Mouse (Mus musculus) 3T3-L1 (cell line): Measurements from ENCODE around the gene Ap1b1.

Source experiments
- DNase-seq: peaks from one replicate; pipeline ENCODE4 v3.0.0-alpha.2; 2015; ENCODE audit warnings: low read depth, low spot score

Gene Ap1b1

DNA sequence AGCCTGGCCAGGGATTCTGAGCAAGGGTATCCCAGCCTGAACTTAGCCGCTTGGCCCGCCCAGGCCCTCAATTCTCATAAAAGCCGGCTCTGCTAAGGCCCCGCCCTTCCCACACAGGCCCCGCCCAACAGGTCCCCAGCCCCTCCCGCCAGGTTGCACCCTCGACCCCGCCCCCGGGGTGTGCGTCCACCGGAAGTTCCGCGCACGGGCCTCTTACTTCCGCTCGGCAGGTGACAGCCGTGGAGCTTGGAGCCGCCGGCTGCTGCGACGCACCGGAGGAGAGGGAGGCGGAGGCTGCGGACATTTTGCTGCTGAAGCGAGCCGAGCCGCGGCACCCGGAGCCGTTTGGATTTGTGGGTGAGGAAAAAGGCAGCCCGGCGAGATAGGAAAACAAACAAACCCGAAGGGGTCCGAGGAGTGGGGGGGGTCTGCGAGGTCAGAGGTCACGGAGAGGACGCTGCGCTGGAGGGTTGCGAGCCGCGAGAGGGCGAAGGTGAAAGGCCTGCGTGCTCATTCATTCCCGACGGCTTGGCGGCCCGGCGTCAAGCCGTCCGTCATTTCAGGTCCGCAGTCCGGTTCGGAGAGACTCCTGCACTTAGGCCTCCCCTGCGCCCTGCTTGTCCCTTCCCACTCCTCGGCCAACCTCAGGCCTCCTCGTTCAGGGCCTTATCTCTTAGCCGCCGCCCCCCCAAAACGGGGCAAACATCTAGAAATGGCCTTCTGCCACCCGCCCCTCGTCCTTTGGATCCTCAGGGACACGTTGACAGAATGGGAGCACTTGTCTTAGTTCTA is at the start of gene Ap1b1:
Gene Ap1b1 (plus strand): TSS at position 130 of the 792 bp plus-strand sequence.
- DNase-seq, result peak; percentile 87

DNA sequence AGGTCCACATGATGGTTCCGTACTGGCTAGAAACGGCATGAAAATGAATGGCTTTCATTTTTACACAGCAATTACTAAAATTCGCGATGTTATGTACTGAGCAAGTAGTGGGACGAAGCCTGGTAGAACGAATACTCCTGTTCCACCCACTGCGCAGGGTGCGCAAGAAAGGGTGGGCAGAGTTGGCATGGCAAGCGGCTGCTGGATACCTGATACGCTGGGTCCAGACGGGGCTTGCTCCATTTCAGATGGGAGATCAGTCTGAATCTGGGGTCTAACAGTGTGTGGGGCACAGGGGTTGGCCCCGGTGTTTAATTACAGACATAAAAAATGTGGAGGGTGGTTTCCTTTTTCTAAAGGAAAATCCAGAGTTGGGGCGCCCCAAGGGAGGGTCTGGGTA is 40.1 kb upstream of the Ap1b1 start:
- DNase-seq, result no peak

GRCm38 (mm10) chr11:4946947-4947812 is 39.4 kb upstream of the Ap1b1 start:
- no peak for DNase-seq

GRCm38 (mm10) chr11:4947813-4948174 is 38.8 kb upstream of the Ap1b1 start, which contains the start of gene Nefh:
Gene Nefh (minus strand): TSS chr11:4948064.
- DNase-seq, result no peak

DNA sequence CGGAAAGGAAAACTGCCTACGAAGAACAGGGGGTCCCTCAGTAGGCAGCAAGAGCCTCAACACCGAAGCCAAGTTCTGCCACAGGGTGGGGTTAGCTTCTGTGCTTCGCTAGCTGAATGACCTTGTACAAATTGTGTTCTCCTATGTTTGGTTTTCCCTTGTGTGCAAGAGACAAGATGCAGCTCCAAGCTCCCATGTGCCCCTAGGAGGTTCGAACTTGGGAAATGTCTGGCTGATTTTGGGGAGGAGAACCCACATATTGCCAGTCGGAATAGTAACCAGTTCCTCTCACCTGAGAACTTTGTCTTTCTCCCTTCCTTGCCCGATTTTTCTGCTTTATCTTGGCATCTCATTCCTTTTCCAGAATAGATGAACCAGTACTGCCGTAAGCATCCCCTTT is 37.8 kb upstream of the Ap1b1 start:
- DNase-seq, result no peak

DNA sequence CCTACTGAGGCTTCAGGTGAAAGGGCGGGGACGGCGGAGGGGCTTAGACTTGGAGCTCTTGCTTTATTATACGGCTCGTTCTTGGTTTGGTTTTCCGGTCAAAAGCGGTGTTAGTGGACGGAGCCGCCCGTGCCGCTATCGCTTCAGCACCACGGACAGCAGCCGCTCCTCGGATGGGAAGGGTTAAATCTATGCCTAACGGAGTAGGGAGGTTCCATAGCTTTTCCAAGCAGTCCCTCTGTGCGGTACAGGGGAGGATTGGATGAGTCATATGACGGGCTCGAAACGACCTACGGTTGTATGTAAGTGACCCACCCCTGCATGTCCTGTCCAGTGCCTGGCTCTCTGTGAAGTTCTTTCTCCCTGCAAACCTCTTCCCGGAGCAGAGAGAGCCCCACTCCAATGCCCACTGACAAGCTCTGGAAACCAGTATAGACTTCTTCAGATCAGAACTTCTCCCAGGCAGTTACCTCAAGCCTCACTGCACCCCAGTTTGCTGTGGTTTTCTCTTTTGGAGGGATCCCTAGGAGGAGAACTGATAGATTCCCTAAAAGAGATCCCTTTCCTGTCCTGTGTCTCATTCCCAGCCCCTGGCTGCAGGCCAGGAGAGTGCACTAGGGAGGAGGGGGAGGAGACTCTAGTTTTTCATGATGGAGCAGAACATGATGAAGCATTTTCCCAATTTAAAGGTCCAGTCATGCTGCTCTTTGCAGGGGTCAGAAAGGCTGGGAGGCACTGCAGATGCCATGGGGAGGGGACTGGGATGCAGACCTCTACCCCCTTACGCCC is 37.2 kb upstream of the Ap1b1 start:
- DNase-seq, result peak; percentile 25

GRCm38 (mm10) chr11:4953401-4953800 is 33.2 kb upstream of the Ap1b1 start:
- no peak for DNase-seq

GRCm38 (mm10) chr11:4953918-4954317 is 32.7 kb upstream of the Ap1b1 start:
- DNase-seq, result no peak

GRCm38 (mm10) chr11:4963099-4963808 is 23.4 kb upstream of the Ap1b1 start:
- no peak for DNase-seq

GRCm38 (mm10) chr11:4966325-4966724 is 20.3 kb upstream of the Ap1b1 start:
- DNase-seq, result no peak

DNA sequence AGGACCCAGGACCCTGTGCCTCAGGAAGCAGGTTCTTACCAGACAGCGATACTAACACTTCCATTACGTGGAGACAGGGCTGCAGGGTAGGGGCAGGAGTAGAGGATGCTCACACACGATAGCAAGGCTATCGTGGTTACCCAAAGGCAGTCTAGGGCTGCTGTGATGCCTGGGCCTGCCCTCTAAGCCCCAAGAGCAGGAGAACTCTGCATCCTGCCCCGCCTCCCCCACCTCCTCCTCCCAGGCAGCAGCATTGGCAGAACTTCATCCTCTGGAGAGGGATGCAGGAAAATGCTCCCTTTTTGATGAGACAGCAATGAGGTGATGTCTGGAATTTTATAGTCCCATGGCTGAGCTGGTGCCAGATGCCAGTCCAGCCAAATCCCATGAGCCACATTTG is 19.7 kb upstream of the Ap1b1 start:
- no peak for DNase-seq

GRCm38 (mm10) chr11:4967549-4967948 is 19.1 kb upstream of the Ap1b1 start:
- no peak for DNase-seq

DNA sequence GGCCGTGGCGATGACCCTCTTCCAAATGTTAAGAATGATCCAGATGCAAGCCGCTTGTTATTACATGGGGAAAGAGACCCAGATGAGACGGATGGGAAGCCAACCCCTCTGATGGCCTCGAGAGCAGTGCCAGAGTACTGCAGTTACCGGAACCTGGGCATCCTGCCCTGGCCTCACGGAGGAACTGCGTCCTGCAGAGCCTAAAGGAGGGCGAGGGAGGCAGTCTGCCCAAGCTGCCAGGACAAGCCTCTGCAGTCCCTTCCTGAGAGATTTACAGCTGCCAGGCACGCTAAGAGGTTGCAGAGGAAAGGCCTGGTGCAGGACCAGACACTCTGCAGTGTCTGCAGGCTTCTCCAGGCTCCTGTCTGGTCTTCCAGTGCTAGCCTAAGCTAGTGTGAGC is 18.2 kb upstream of the Ap1b1 start:
- no peak for DNase-seq

GRCm38 (mm10) chr11:4972967-4973870 is 13.4 kb upstream of the Ap1b1 start:
- peak; percentile 86 for DNase-seq

- DNase-seq, result no peak
These were observed 12.8 kb upstream of the Ap1b1 start for GRCm38 (mm10) chr11:4973871-4974256.

GRCm38 (mm10) chr11:4974376-4975122 is 12.1 kb upstream of the Ap1b1 start:
- no peak for DNase-seq

DNA sequence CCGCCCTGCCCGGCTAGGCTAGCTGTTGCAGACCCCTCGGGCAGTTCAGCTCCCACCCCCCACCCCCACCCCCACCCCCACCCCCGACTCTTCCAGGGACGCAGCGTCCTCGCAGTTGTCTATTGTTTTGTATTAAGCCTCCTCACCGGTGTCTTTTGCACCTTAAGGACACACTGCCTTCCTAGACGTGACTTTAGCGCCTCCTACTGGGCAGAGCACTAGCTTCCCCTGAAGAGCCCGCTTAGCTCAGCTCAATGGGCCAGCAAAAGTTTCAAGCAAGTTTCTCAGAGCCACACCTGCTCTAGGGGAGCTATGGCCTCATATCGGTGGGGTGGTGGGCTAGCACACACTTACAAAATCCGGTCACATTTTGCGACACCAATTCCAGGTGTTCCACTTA is 11.0 kb upstream of the Ap1b1 start:
- peak; percentile 87 for DNase-seq

DNA sequence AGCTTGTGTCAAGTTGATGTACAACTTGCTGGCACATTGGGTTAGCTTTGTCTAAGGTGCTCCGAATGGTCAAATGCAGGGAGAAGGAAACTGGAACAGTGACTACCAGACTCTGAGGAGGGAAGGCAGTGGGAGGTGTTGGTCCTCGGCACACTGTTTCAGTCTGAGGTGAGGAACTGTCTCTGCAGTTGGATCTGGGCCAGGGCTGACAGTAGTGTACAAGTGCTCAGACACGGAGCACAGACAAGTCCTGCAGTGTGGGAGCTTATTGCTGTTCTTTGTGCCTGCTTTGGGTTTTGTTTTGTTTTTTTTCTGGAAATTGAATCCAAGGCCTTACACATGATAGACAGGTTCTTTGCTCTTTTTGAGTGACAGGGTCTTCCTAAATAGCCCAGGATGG is 3.6 kb upstream of the Ap1b1 start:
- DNase-seq, result no peak

DNA sequence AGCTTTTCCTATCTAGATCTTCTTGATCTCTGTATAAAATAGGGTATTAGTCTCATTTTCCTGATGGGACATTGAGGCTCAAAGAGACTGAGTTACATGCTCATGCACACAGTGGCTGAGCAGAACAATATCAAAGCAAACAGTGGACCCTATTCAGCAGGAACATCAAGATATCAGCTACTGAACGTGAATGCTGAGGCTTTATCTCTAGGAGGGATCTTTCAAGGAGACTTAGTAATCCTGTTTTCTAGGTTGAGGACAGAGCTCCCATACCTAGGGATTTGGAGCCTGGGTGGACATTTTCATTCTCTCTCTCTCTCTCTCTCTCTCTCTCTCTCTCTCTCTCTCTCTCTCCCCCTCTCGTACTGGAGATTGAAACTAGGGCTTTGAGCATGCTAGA is 3.1 kb upstream of the Ap1b1 start:
- DNase-seq, result no peak

DNA sequence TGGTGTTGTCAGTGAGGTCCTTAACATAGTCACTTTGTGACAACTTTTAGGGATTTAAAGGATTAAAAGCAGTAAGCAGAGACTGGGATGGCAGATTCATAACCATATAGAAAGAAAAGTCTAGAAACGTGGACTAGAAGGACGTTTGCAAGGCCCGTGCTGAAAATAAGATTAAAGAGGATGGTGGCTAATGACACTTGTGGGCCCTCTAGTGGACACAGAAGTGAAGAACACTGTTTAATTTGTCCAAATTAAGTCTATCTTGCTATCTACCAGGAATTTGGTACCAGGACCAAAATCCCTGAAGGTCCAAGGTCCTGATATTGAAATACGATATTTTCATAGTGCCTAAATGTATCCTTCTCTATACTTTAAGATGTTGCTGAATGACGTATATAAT is 2.4 kb upstream of the Ap1b1 start:
- peak; percentile 77 for DNase-seq
